Mouse (Mus musculus): Measurements from ENCODE around the gene Cept1. TPM values are rescaled to one million over a fixed set of nuclear protein-coding genes. Genes with fewer than 3 reads are reported as not detected.

Cept1 gene
- polyA plus RNA-seq, 1 experiment = 119 TPM

- H3K4me1 ChIP-seq (ENCODE audit: control insufficient read depth, insufficient read depth, low read length) = peaks cover 15% of the 10 kb centered on the region
- no peak overlapping the region for H3K27ac ChIP-seq (ENCODE audit: insufficient read depth, low read depth, low read length)
- TF ChIP-seq POLR2A (IDR thresholded peaks at IDR 0.05; ENCODE audit: borderline replicate concordance, low read depth, low read length) (no peak), CTCF (IDR thresholded peaks at IDR 0.05; ENCODE audit: low read depth, low read length) (no peak)
- no peak overlapping the region for H3K4me3 ChIP-seq (ENCODE audit: insufficient read depth, low read length)
Measured at GRCm38 (mm10) chr3:106544721-106545316, 2.8 kb downstream of the Cept1 start.

- H3K27ac ChIP-seq (ENCODE audit: insufficient read depth, low read depth, low read length) = no peak overlapping the region
- no peak overlapping the region for H3K4me3 ChIP-seq (ENCODE audit: insufficient read depth, low read length)
- H3K4me1 ChIP-seq (ENCODE audit: control insufficient read depth, insufficient read depth, low read length) = no peaks in the 10 kb centered on the region
- no peak for TF ChIP-seq CTCF (IDR thresholded peaks at IDR 0.05; ENCODE audit: low read depth, low read length)
- TF ChIP-seq POLR2A (IDR thresholded peaks at IDR 0.05; ENCODE audit: borderline replicate concordance, low read depth, low read length) = no peak
Measured at GRCm38 (mm10) chr3:106533277-106533676, 14.3 kb downstream of the Cept1 start.

GRCm38 (mm10) chr3:106528032-106528431 is 19.6 kb downstream of the Cept1 start:
- Histone ChIP-seq H3K4me1 (ENCODE audit: control insufficient read depth, insufficient read depth, low read length) (no peaks in the 10 kb centered on the region), H3K4me3 (ENCODE audit: insufficient read depth, low read length) (no peak overlapping the region), H3K27ac (ENCODE audit: insufficient read depth, low read depth, low read length) (no peak overlapping the region)
- TF ChIP-seq POLR2A (IDR thresholded peaks at IDR 0.05; ENCODE audit: borderline replicate concordance, low read depth, low read length) (no peak), CTCF (IDR thresholded peaks at IDR 0.05; ENCODE audit: low read depth, low read length) (no peak)

GRCm38 (mm10) chr3:106526411-106526810 is 21.2 kb downstream of the Cept1 start:
- Histone ChIP-seq H3K4me3 (ENCODE audit: insufficient read depth, low read length) (no peak overlapping the region), H3K4me1 (ENCODE audit: control insufficient read depth, insufficient read depth, low read length) (no peaks in the 10 kb centered on the region), H3K27ac (ENCODE audit: insufficient read depth, low read depth, low read length) (no peak overlapping the region)
- TF ChIP-seq CTCF (IDR thresholded peaks at IDR 0.05; ENCODE audit: low read depth, low read length) = no peak
- no peak for TF ChIP-seq POLR2A (IDR thresholded peaks at IDR 0.05; ENCODE audit: borderline replicate concordance, low read depth, low read length)

- no peaks in the 10 kb centered on the region for H3K4me1 ChIP-seq (ENCODE audit: control insufficient read depth, insufficient read depth, low read length)
- H3K4me3 ChIP-seq (ENCODE audit: insufficient read depth, low read length) = no peak overlapping the region
- TF ChIP-seq CTCF (IDR thresholded peaks at IDR 0.05; ENCODE audit: low read depth, low read length) = no peak
- TF ChIP-seq POLR2A (IDR thresholded peaks at IDR 0.05; ENCODE audit: borderline replicate concordance, low read depth, low read length) = no peak
- no peak overlapping the region for H3K27ac ChIP-seq (ENCODE audit: insufficient read depth, low read depth, low read length)
Measured at GRCm38 (mm10) chr3:106522730-106523129, 24.9 kb downstream of the Cept1 start.

- H3K4me3 ChIP-seq (ENCODE audit: insufficient read depth, low read length) = no peak overlapping the region
- TF ChIP-seq POLR2A (IDR thresholded peaks at IDR 0.05; ENCODE audit: borderline replicate concordance, low read depth, low read length) = no peak
- no peak for TF ChIP-seq CTCF (IDR thresholded peaks at IDR 0.05; ENCODE audit: low read depth, low read length)
- H3K27ac ChIP-seq (ENCODE audit: insufficient read depth, low read depth, low read length) = no peak overlapping the region
- no peaks in the 10 kb centered on the region for H3K4me1 ChIP-seq (ENCODE audit: control insufficient read depth, insufficient read depth, low read length)
Measured at GRCm38 (mm10) chr3:106515016-106515415, 32.6 kb downstream of the Cept1 start.

- no peak for TF ChIP-seq CTCF (IDR thresholded peaks at IDR 0.05; ENCODE audit: low read depth, low read length)
- H3K4me3 ChIP-seq (ENCODE audit: insufficient read depth, low read length) = no peak overlapping the region
- no peak overlapping the region for H3K27ac ChIP-seq (ENCODE audit: insufficient read depth, low read depth, low read length)
- no peaks in the 10 kb centered on the region for H3K4me1 ChIP-seq (ENCODE audit: control insufficient read depth, insufficient read depth, low read length)
Measured at GRCm38 (mm10) chr3:106510669-106511068, 36.9 kb downstream of the Cept1 start.

- Histone ChIP-seq H3K4me1 (ENCODE audit: control insufficient read depth, insufficient read depth, low read length) (peaks cover 11% of the 10 kb centered on the region), H3K27ac (ENCODE audit: insufficient read depth, low read depth, low read length) (no peak overlapping the region), H3K4me3 (ENCODE audit: insufficient read depth, low read length) (no peak overlapping the region)
- TF ChIP-seq CTCF (IDR thresholded peaks at IDR 0.05; ENCODE audit: low read depth, low read length) (no peak), POLR2A (IDR thresholded peaks at IDR 0.05; ENCODE audit: borderline replicate concordance, low read depth, low read length) (no peak)
Measured at GRCm38 (mm10) chr3:106502892-106503291, 44.7 kb downstream of the Cept1 start.

- Histone ChIP-seq H3K27ac (ENCODE audit: insufficient read depth, low read depth, low read length) (no peak overlapping the region), H3K4me1 (ENCODE audit: control insufficient read depth, insufficient read depth, low read length) (peaks cover 31% of the 10 kb centered on the region)
- TF ChIP-seq CTCF (IDR thresholded peaks at IDR 0.05; ENCODE audit: low read depth, low read length) (no peak), POLR2A (IDR thresholded peaks at IDR 0.05; ENCODE audit: borderline replicate concordance, low read depth, low read length) (no peak)
Measured at GRCm38 (mm10) chr3:106500510-106500909, 47.1 kb downstream of the Cept1 start.

GRCm38 (mm10) chr3:106496996-106497395 is 50.6 kb downstream of the Cept1 start:
- H3K27ac ChIP-seq (ENCODE audit: insufficient read depth, low read depth, low read length) = no peak overlapping the region
- H3K4me3 ChIP-seq (ENCODE audit: insufficient read depth, low read length) = no peak overlapping the region
- TF ChIP-seq CTCF (IDR thresholded peaks at IDR 0.05; ENCODE audit: low read depth, low read length) (no peak), POLR2A (IDR thresholded peaks at IDR 0.05; ENCODE audit: borderline replicate concordance, low read depth, low read length) (no peak)
- peaks cover 46% of the 10 kb centered on the region for H3K4me1 ChIP-seq (ENCODE audit: control insufficient read depth, insufficient read depth, low read length)

More at GRCm38 (mm10) chr3:106500510-106500909, 47.1 kb downstream of the Cept1 start:
- no peak overlapping the region for H3K4me3 ChIP-seq (ENCODE audit: insufficient read depth, low read length)

All from bone marrow macrophage, adult 2 months (primary cell).